Mouse (Mus musculus): ENCODE data around the gene Tctex1d4. TPM values are rescaled to one million over a fixed set of nuclear protein-coding genes. Genes with fewer than 3 reads are reported as not detected.

Tctex1d4 gene
- total and polyA plus RNA-seq, 3 experiments, result 0.31 to 1.3 TPM; not detected in 1

DNA sequence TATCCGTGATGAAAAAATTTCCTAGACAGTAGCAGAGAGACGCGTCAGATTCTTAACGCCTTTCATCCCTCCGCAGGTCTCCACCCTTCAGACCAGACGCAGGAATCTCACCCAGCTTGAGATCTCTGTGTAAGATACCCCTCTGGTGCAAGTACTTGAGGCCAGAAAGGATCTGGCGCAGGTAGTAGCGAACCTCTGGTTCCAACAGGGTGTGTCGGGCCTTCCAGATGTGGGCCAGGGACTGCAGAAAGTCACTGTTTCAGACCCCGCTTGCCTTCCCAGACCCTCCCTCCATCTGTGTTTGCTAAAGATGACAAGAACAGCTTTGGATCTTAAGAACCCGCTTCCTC lies 6.2 kb downstream of the Tctex1d4 start:
- H3K9ac ChIP-seq (ENCODE audit: control insufficient read depth, low read depth, low read length, poor library complexity, severe bottlenecking), result peak overlapping the region; percentile 91
- no peaks in the 10 kb centered on the region for H3K27me3 ChIP-seq (ENCODE audit: control insufficient read depth in 1 of 2, insufficient read depth in 2 of 2, low read length in 2 of 2)
- H3K27ac ChIP-seq (ENCODE audit: control insufficient read depth, low read depth, low read length), result no peak overlapping the region
- peaks cover 0 to 4% of the 10 kb centered on the region in 2 experiments; a peak in 2 of 4 replicates for H3K36me3 ChIP-seq (ENCODE audit: control insufficient read depth in 1 of 2, insufficient read depth in 2 of 2, low read length in 2 of 2)
- TF ChIP-seq E2F4 (IDR thresholded peaks at IDR 0.05; ENCODE audit: borderline replicate concordance, low read depth, low read length), result no peak
- H3K4me3 ChIP-seq (ENCODE audit: control insufficient read depth in 1 of 2, insufficient read depth in 1 of 2, low read depth in 2 of 2, low read length in 2 of 2), result peak overlapping the region; percentile 83 to 98; a peak in 3 of 4 replicates
- peaks cover 7 to 23% of the 10 kb centered on the region in 2 experiments for H3K4me1 ChIP-seq (ENCODE audit: control insufficient read depth in 1 of 2, insufficient read depth in 2 of 2, low read length in 2 of 2)
- peaks cover 9% of the 10 kb centered on the region for H3K79me2 ChIP-seq (ENCODE audit: control insufficient read depth, insufficient read depth, low read length, poor library complexity)
- no peak for DNase-seq (ENCODE audit: low read depth, low spot score)
- H3K9me3 ChIP-seq (replicated peaks; ENCODE audit: insufficient read depth, low read length), result no peaks in the 10 kb centered on the region

DNA sequence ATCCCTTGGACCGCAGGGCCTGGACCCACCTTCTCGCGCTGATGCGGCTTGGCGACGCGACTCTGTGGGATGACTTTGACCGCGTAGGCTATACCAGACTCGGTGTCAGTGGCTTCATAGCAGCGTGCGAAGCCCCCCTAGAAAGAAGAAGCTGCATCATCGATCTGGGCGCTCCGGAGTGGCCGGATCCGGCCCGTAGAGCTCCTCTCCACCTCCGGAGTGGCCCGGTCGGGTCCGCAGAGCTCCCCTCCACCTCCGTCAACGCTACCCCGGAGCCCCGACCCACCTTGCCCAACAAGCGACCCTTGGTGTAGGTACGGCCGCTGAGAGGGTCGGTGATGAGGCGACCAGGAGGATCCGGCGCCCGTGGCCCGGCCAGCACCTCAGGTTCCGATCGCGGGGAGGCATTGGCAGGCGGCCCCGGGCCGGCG lies 6.8 kb downstream of the Tctex1d4 start:
- H3K9ac ChIP-seq (ENCODE audit: control insufficient read depth, low read depth, low read length, poor library complexity, severe bottlenecking), result peak overlapping the region; percentile 91
- H3K36me3 ChIP-seq (ENCODE audit: control insufficient read depth in 1 of 2, insufficient read depth in 2 of 2, low read length in 2 of 2), result peaks cover 0 to 4% of the 10 kb centered on the region in 2 experiments; a peak in 2 of 4 replicates
- peak overlapping the region; percentile 83 to 98 for H3K4me3 ChIP-seq (ENCODE audit: control insufficient read depth in 1 of 2, insufficient read depth in 1 of 2, low read depth in 2 of 2, low read length in 2 of 2)
- peaks cover 7 to 23% of the 10 kb centered on the region in 2 experiments for H3K4me1 ChIP-seq (ENCODE audit: control insufficient read depth in 1 of 2, insufficient read depth in 2 of 2, low read length in 2 of 2)
- H3K27ac ChIP-seq (ENCODE audit: control insufficient read depth, low read depth, low read length), result 0 out of 2 replicates have a peak overlapping the region, but pooled peaks have one; percentile 3
- H3K9me3 ChIP-seq (replicated peaks; ENCODE audit: insufficient read depth, low read length), result no peaks in the 10 kb centered on the region
- TF ChIP-seq HCFC1 (IDR thresholded peaks at IDR 0.05; ENCODE audit: low read depth, low read length), result no peak
- TF ChIP-seq TBP (IDR thresholded peaks at IDR 0.05; ENCODE audit: low read depth, low read length), result no peak
- no peak for TF ChIP-seq GABPA (IDR thresholded peaks at IDR 0.05; ENCODE audit: low read depth, low read length)
- TF ChIP-seq RCOR1 (IDR thresholded peaks at IDR 0.05; ENCODE audit: low read depth, low read length), result no peak
- no peak for TF ChIP-seq USF2 (IDR thresholded peaks at IDR 0.05; ENCODE audit: borderline replicate concordance in 1 of 2, insufficient read depth in 1 of 2, low read depth in 1 of 2, low read length in 2 of 2)
- no peak for TF ChIP-seq ZNF384 (IDR thresholded peaks at IDR 0.05; ENCODE audit: low read depth, low read length)
- TF ChIP-seq TAL1 (IDR thresholded peaks at IDR 0.05; ENCODE audit: low read length), result no peak
- TF ChIP-seq MYC (IDR thresholded peaks at IDR 0.05; ENCODE audit: low read depth, low read length), result no peak
- TF ChIP-seq POLR2AphosphoS5 (IDR thresholded peaks at IDR 0.05; ENCODE audit: borderline replicate concordance, low read depth, low read length), result no peak
- no peak for TF ChIP-seq MXI1 (IDR thresholded peaks at IDR 0.05; ENCODE audit: low read depth, low read length)
- no peak for TF ChIP-seq CHD1 (IDR thresholded peaks at IDR 0.05; ENCODE audit: low read depth, low read length)
- TF ChIP-seq ETS1 (IDR thresholded peaks at IDR 0.05; ENCODE audit: low read depth, low read length), result no peak
- TF ChIP-seq BHLHE40 (IDR thresholded peaks at IDR 0.05; ENCODE audit: borderline replicate concordance, low read depth, low read length), result no peak
- no peak for TF ChIP-seq MAFK (IDR thresholded peaks at IDR 0.05; ENCODE audit: borderline replicate concordance, low read depth, low read length)
- TF ChIP-seq CHD2 (IDR thresholded peaks at IDR 0.05; ENCODE audit: low read length), result no peak
- no peak for TF ChIP-seq MAZ (IDR thresholded peaks at IDR 0.05; ENCODE audit: low read depth, low read length)
- no peak for TF ChIP-seq ZKSCAN1 (IDR thresholded peaks at IDR 0.05; ENCODE audit: low read depth, low read length)
- DNase-seq (ENCODE audit: low read depth, low spot score), result peak; percentile 50
- peaks cover 9% of the 10 kb centered on the region for H3K79me2 ChIP-seq (ENCODE audit: control insufficient read depth, insufficient read depth, low read length, poor library complexity)
- H3K27me3 ChIP-seq (ENCODE audit: control insufficient read depth in 1 of 2, insufficient read depth in 2 of 2, low read length in 2 of 2), result no peaks in the 10 kb centered on the region

Measured in MEL (cell line).